Mouse (Mus musculus) splenic B cell, adult 2 months (primary cell): Measurements from ENCODE around the gene Thrsp.
"Not testable (repeated sequence)": the region's sequence is repeated elsewhere in the genome, so short reads cannot be mapped to it uniquely, and the experiment has no call there.

Source experiments
- DNase-seq: peaks from one replicate; pipeline ENCODE4 v3.0.0-alpha.2; 2011; ENCODE audit warnings: low read depth, low spot score
- H3K27me3 ChIP-seq: 2 replicates; pipeline ENCODE4 v1.6.1; 2012; ENCODE audit warnings: mild to moderate bottlenecking, low read length, moderate library complexity, mixed read lengths; ENCODE audit not compliant: control insufficient read depth, poor library complexity, insufficient read depth, severe bottlenecking
- H3K36me3 ChIP-seq: 2 replicates; pipeline ENCODE4 v1.6.1; 2012; ENCODE audit warnings: mild to moderate bottlenecking, low read length, moderate library complexity, mixed read lengths; ENCODE audit not compliant: control insufficient read depth, poor library complexity, insufficient read depth, severe bottlenecking

Gene Thrsp

GRCm38 (mm10) chr7:97416906-97417777, at the start of gene Thrsp:
TSS of gene Thrsp (minus strand) at chr7:97417730.
- Histone ChIP-seq H3K27me3 (no peaks in the 10 kb centered on the region), H3K36me3 (no peaks in the 10 kb centered on the region)
- no peak for DNase-seq

- DNase-seq, result peak; percentile 54
- Histone ChIP-seq H3K27me3 (no peaks in the 10 kb centered on the region), H3K36me3 (0 out of 2 replicates have a peak, but pooled peaks cover 3% of the 10 kb centered on the region)
Observed at GRCm38 (mm10) chr7:97455577-97455976, 38.0 kb upstream of the Thrsp start.

- DNase-seq, result peak; percentile 34
- no peaks in the 10 kb centered on the region for H3K36me3 ChIP-seq
- no peaks in the 10 kb centered on the region for H3K27me3 ChIP-seq
Observed at GRCm38 (mm10) chr7:97454795-97455194, 37.3 kb upstream of the Thrsp start.

- H3K36me3 ChIP-seq, result no peaks in the 10 kb centered on the region
- DNase-seq, result peak; percentile 42
Observed at GRCm38 (mm10) chr7:97453141-97453921, 35.8 kb upstream of the Thrsp start.

DNA sequence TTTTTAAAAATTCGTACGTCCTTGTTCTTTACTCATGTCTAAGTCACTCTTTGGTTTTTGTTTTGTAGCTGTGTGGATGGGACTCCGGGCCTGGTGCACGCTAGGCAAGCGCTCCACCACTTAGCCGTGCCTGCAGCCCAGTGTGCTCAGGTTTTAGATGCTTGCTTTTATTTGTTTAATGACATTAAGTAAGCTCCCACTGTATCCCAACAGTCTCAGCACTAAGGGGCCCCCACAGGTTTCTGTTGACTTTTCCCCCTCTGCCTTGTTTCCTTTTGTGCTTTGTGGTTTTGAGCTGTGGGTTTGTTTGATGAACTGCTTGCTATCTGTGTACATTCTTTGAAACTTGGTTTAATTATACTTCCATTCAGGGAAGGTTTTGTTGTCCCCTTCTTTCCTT, 34.7 kb upstream of the Thrsp start:
- H3K36me3 ChIP-seq, result no peaks in the 10 kb centered on the region
- H3K27me3 ChIP-seq, result no peaks in the 10 kb centered on the region
- DNase-seq, result no peak

More at GRCm38 (mm10) chr7:97453141-97453921, 35.8 kb upstream of the Thrsp start:
- no peaks in the 10 kb centered on the region for H3K27me3 ChIP-seq

DNA sequence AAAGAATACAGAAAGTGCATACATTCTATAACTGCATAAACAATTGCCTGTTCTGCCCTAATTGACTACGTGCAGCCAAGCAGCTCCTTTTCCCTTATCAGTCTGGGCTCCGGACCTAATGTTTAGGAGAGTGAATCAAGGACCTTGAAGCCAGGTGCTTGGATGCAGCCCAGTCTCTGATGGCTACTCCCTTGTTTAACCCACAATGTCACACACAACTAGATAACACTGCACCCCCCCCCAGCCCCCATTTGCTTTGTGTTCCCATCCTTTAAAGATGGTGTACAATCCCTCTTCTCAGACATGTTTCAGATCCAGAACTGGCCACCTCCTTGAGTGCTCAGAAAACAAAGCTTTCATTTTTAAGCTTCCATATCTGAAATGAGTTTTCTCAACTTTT, 33.5 kb upstream of the Thrsp start, which contains the start of gene Kctd14:
TSS of gene Kctd14 (plus strand) at position 301 of the 400 bp plus-strand sequence.
- not testable (repeated sequence) for H3K27me3 ChIP-seq, DNase-seq, H3K36me3 ChIP-seq

GRCm38 (mm10) chr7:97447050-97447531, 29.6 kb upstream of the Thrsp start:
- Histone ChIP-seq H3K36me3 (no peaks in the 10 kb centered on the region), H3K27me3 (no peaks in the 10 kb centered on the region)
- DNase-seq, result no peak

- Histone ChIP-seq H3K27me3 (no peaks in the 10 kb centered on the region), H3K36me3 (no peaks in the 10 kb centered on the region)
- no peak for DNase-seq
Observed at GRCm38 (mm10) chr7:97446171-97446925, 28.8 kb upstream of the Thrsp start.

- Histone ChIP-seq H3K36me3 (no peaks in the 10 kb centered on the region), H3K27me3 (no peaks in the 10 kb centered on the region)
- no peak for DNase-seq
Observed at GRCm38 (mm10) chr7:97438986-97439385, 21.5 kb upstream of the Thrsp start.

GRCm38 (mm10) chr7:97434517-97434916, 17.0 kb upstream of the Thrsp start:
- DNase-seq, result no peak
- Histone ChIP-seq H3K27me3 (no peaks in the 10 kb centered on the region), H3K36me3 (no peaks in the 10 kb centered on the region)

DNA sequence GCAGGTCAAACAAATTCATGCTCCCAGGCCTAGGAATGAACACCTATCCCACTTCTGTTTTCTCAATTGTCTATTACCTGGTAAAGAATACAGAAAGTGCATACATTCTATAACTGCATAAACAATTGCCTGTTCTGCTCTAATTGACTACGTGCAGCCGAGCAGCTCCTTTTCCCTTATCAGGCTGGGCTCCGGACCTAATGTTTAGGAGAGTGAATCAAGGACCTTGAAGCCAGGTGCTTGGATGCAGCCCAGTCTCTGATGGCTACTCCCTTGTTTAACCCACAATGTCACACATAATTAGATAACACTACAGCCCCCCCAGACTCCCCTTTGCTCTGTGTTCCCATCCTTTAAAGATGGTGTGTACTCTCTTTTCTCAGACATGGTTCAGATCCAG, 16.0 kb upstream of the Thrsp start:
- not testable (repeated sequence) for H3K36me3 ChIP-seq, DNase-seq, H3K27me3 ChIP-seq

- peak; percentile 84 for DNase-seq
- no peaks in the 10 kb centered on the region for H3K36me3 ChIP-seq
- no peaks in the 10 kb centered on the region for H3K27me3 ChIP-seq
Observed at GRCm38 (mm10) chr7:97429705-97430104, 12.2 kb upstream of the Thrsp start.

- DNase-seq, result no peak
- no peaks in the 10 kb centered on the region for H3K27me3 ChIP-seq
- H3K36me3 ChIP-seq, result no peaks in the 10 kb centered on the region
Observed at GRCm38 (mm10) chr7:97427778-97428420, 10.4 kb upstream of the Thrsp start.

DNA sequence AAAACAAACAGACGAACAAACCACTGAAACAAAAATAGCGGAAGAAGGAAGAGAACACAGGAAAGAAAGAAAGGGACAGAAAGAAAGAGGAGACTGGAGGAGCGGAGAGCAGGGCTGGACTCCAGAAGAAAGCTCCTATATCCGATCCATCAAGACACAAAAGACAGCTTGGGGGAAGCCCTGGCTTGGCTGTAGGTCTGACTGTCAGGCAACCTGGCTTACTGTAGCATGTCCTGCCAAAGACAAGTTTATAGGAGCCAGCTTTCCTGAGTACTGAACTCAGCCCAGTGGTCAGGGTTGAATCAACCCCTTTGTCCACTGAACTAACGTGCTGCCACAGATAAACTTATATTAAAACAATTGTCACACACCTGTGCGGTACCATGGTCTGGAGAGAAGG, 9.8 kb upstream of the Thrsp start:
- Histone ChIP-seq H3K36me3 (no peaks in the 10 kb centered on the region), H3K27me3 (no peaks in the 10 kb centered on the region)
- no peak for DNase-seq
